Mouse (Mus musculus) fat pad, adult 2 months (tissue): ENCODE results near the gene Cyp24a1.

Experiments
- DNase-seq: peaks from one replicate; pipeline ENCODE4 v3.0.0-alpha.2; 2011; ENCODE audit warnings: low read depth, low spot score; ENCODE audit errors: extremely low read depth

The Cyp24a1 gene

GRCm38 (mm10) chr2:170497091-170497566 is at the start of gene Cyp24a1:
Gene Cyp24a1 (minus strand): TSS chr2:170497145.
- DNase-seq = no peak

- no peak for DNase-seq
Measured at GRCm38 (mm10) chr2:170545745-170546144, 48.8 kb upstream of the Cyp24a1 start.

- DNase-seq = peak; percentile 28
Measured at GRCm38 (mm10) chr2:170544950-170545349, 48.0 kb upstream of the Cyp24a1 start.

- no peak for DNase-seq
Measured at GRCm38 (mm10) chr2:170544159-170544558, 47.2 kb upstream of the Cyp24a1 start.

GRCm38 (mm10) chr2:170543625-170544024 is 46.7 kb upstream of the Cyp24a1 start:
- no peak for DNase-seq

GRCm38 (mm10) chr2:170539211-170539610 is 42.3 kb upstream of the Cyp24a1 start:
- no peak for DNase-seq

- no peak for DNase-seq
Measured at GRCm38 (mm10) chr2:170535841-170536240, 38.9 kb upstream of the Cyp24a1 start.

- DNase-seq = no peak
Measured at GRCm38 (mm10) chr2:170534803-170535174, 37.8 kb upstream of the Cyp24a1 start.

GRCm38 (mm10) chr2:170534116-170534802 is 37.3 kb upstream of the Cyp24a1 start:
- DNase-seq = no peak

GRCm38 (mm10) chr2:170530256-170530655 is 33.3 kb upstream of the Cyp24a1 start:
- no peak for DNase-seq

GRCm38 (mm10) chr2:170529766-170530165 is 32.8 kb upstream of the Cyp24a1 start:
- no peak for DNase-seq

GRCm38 (mm10) chr2:170528061-170528460 is 31.1 kb upstream of the Cyp24a1 start:
- no peak for DNase-seq

GRCm38 (mm10) chr2:170526513-170526912 is 29.6 kb upstream of the Cyp24a1 start:
- no peak for DNase-seq

GRCm38 (mm10) chr2:170520321-170520971 is 23.5 kb upstream of the Cyp24a1 start:
- no peak for DNase-seq

- DNase-seq = no peak
Measured at GRCm38 (mm10) chr2:170513756-170514155, 16.8 kb upstream of the Cyp24a1 start.

GRCm38 (mm10) chr2:170511073-170511891 is 14.3 kb upstream of the Cyp24a1 start:
- DNase-seq = no peak

- DNase-seq = no peak
Measured at GRCm38 (mm10) chr2:170508821-170509220, 11.9 kb upstream of the Cyp24a1 start.

- no peak for DNase-seq
Measured at GRCm38 (mm10) chr2:170507734-170508133, 10.8 kb upstream of the Cyp24a1 start.

- DNase-seq = no peak
Measured at GRCm38 (mm10) chr2:170503983-170504382, 7.0 kb upstream of the Cyp24a1 start.

- no peak for DNase-seq
Measured at GRCm38 (mm10) chr2:170503343-170503742, 6.4 kb upstream of the Cyp24a1 start.

GRCm38 (mm10) chr2:170498011-170498410 is 1.1 kb upstream of the Cyp24a1 start:
- no peak for DNase-seq
